Mouse (Mus musculus) heart, postnatal 25 days (tissue): ENCODE data around the gene Evl. TPM values are rescaled to one million over a fixed set of nuclear protein-coding genes. Genes with fewer than 3 reads are reported as not detected.
"Not testable (repeated sequence)": the region's sequence is repeated elsewhere in the genome, so short reads cannot be mapped to it uniquely, and the experiment has no call there.

Experiments used
- DNase-seq: peaks from one replicate; pipeline ENCODE4 v3.0.0; 2022; ENCODE audit warnings: low spot score
- intact Hi-C: fragments of 180-260 bp; cut with DNase I; formaldehyde crosslinking; loops from one replicate; pipeline ENCODE4 v1.15.1; 2025
- total RNA-seq, 2 experiments: library from RNA; stranded (reverse); gene quantifications; 2 replicates each; pipeline ENCODE4 v1.2.3; 2021

Gene Evl
- total RNA-seq = 10 to 100 TPM; 50.8 to 51.7 TPM

DNA sequence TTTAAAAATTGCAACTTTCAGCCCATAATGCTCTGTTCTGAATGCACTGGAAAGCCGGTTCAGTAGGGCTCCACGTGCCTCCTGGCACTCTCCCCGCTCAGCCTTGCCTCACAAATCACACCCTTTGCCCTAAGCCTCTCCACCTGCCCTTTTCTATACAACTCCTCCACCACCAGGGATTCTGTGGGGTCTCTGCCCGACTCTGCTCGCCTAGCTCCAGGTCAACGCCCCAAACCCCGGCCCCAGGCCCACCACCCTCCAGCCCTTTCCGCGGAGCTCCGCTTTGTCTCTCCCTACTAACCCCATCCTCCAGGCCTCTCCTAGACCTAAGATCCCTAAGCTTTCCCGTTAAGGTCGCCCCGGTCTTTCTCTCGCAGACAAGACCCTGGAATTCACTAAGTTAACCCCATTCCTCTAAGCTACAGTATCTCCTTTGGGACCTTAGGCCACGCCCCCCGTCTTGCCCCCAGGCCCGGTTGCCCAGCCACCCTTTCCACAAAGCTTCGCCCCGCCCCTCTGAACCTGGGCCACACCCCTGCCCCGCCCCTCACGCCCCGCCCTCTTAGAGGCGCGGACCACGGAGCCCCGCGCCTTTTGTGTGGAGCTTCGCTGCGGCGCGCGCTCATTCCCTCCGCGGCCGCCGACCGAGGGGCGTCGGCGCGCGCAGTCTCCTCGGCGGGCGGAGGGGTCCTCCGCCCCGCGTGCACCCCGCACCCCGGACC lies at the start of gene Evl:
Gene Evl, plus strand, starts transcription at position 601 of the 722 bp plus-strand sequence.
- peak; percentile 59 for DNase-seq
- intact Hi-C loops = loop anchor here (10.0 kb wide), 1 partner anchor 341 kb away; the partner anchor contains the start of genes Wars and Wdr25

DNA sequence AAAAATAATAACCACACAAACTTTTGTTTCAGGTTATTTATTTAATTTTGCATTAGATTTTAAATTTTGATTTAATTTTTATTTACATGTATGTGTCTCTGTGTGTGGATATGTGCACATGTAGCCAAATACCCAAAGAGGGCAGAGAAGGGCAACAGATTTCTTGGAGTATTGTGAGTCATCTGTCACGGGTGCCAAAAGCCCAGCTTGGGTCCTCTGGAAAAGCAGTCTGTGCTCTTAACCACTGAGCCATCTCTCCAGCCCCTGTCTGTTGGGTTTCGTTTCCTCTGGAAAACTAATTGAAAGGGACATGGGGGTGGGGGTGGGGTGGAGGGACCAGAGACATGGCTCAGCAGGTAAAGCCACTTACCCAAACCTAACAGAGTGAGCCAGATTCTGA lies 48.7 kb upstream of the Evl start:
- intact Hi-C loops = no loop called here
- DNase-seq = no peak

DNA sequence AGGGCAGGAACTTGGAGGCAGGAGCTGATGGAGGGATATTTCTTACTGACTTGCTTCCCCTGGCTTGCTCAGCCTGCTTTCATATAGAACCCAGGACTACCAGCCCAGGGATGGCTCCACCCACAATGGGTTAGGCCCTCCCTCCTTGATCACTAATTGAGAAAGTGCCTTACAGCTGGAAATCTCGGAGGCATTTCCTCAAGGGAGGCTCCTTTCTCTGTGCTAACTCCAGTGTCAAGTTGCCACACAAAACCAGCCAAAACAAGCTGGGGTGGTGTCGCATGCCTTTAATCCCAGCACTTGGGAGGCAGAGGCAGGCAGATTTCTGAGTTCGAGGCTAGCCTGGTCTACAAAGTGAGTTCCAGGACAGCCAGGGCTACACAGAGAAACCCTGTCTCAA lies 47.5 kb upstream of the Evl start:
- DNase-seq, intact Hi-C loops: not testable (repeated sequence)

DNA sequence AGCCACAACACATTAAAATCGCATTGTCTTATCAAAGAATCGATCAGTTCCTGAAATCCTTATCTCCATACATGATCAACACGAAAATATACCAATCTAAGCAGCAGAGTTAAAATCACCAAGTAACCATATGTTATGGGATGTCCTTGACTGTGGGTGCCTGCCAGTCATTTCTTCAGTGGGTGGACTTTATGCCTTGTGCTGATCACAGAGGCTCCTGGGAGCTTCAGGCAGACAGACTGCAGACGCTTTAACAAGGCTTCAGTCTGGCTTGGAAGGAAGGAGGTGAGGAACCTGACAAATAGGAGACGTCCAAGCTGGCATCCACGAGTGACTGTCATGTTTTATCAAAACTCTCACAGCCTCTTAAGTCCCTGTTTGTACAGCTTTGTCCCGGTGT lies 43.9 kb upstream of the Evl start:
- DNase-seq = no peak
- intact Hi-C loops = no loop called here

DNA sequence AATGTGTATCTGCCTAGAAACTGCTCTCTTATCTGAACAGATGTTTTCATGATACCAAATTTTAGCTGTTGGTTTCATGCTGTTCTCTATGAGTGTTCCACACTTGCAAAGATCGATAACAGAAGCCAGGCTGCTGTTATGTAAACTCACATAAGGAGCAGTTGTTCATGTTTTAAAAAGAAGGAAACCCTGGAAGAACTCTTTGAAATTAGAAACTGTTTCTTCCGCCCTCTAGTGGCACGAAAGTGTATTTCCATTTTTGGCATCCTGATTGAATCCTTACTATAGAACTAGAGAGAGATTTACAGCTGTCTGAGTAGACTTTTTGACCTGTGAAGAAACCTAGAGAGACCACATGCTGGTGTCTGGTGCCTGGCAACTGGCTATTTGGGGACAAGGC lies 43.5 kb upstream of the Evl start:
- intact Hi-C loops = no loop called here
- no peak for DNase-seq

DNA sequence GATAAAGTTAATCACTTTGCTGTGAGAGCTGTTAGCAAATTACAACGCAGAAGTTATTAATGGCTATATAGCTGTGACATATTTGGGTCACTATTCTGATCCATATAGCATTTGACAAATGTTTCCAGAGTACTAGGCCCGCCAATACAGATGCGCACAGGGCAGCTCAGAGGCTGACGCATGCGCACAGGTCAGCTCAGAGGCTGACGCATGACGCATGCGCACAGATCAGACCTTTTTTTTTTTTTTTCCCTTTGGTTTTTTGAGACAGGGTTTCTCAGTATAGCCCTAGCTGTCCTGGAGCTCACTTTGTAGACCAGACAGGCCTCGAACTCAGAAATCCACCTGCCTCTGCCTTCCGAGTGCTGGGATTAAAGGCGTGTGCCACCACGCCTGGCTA lies 39.1 kb upstream of the Evl start:
- intact Hi-C loops = no loop called here
- DNase-seq = no peak

DNA sequence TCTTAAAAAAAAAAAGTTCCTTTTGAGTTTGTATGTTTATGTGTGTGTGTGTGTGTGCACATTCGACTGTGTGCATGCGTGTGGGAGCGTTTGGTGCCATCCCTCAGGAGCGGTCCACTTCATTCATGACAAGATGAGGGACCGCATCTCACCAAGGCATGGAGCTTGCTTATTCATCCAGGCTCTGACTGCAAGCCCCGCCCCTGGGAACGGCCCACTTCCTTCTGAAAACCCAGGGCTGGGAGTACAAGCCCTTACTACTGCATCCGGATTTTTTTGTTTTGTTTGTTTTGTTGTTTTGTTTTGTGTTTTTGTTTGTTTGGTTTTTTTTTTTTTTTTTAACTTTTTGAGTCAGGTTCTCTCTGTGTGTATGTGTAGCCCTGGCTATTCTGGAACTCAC lies 35.1 kb upstream of the Evl start:
- intact Hi-C loops = no loop called here
- DNase-seq = no peak

DNA sequence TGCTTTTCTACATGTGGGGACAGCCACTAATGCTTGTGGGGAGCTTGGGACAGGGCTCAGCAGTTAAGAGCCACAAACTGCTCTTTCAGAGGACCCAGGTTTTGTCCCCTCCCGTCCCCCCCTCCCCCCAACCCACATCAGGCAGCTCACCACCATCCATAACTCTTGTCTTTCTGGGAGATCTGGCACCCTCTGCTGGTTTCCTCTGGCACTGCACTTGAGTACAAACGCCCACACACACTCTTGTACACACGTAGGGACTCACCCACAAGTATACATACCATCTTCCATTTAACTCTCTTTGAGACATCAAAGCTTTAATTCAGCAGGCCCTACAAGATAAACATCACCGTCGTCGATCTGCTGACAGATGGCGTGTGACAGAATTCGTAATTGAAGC lies 25.3 kb upstream of the Evl start:
- no peak for DNase-seq
- intact Hi-C loops = no loop called here

DNA sequence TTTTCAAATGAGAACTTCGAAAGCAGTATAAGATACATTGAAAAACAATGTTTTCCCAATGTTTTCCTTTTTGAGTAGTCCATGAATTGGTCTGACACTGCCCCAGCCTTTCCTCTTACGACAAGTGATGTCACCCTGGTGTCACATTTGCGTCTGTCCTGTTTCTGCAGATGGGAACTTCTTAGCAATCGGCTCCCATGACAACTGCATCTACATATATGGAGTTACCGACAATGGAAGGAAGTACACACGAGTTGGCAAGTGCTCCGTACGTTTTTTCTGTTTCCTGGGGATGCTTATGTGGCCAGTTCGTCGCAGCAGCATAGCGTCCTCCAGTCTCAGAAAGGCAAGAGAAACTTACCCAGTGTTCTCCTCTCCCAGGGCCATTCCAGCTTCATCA lies 20.0 kb upstream of the Evl start:
- DNase-seq = no peak
- intact Hi-C loops = loop anchor here (10.0 kb wide), 1 partner anchor 330 kb away; no protein-coding TSS in a partner anchor

DNA sequence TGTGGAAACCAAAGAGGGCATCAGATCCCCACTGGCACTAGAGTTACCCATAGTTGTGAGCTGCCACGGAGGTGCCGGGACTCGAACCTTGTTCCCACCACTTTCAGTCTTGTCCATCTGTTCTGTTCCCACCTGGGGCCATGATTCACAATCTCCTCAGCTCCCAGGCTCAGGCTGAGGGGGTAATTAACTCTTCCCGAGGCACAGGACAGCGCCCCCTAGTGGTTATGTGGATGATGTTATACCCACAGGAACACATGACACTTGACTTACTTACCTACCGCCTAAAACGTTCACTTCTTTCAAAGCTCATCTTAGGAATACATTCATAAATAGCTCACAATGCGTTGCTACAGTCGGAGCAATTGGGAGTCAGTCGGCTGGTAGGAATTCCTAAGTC lies 18.1 kb upstream of the Evl start:
- intact Hi-C loops = loop anchor here (10.0 kb wide), 1 partner anchor 332 kb away; no protein-coding TSS in a partner anchor
- DNase-seq = no peak

DNA sequence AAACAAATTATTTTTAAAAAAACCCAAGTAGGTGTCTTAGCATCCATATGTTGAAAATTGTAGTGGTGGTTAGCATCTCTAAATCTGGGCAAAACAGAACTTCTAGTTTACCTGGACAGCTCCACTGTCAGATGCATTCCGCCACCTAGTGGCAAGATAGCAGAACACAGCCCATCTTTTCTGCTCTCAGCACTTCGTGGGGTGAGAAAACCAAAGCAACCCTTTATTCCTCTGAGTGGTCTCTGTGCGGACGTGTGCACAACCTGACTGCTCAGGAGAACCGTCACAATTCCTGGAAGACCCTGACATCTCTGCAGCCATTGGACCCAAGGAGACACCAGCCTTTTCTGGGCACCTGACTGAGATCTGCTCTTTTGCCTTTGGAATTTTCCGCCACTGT lies 13.4 kb upstream of the Evl start:
- intact Hi-C loops = loop anchor here (5.0 kb wide), 1 partner anchor 221 kb away; no protein-coding TSS in a partner anchor
- no peak for DNase-seq

DNA sequence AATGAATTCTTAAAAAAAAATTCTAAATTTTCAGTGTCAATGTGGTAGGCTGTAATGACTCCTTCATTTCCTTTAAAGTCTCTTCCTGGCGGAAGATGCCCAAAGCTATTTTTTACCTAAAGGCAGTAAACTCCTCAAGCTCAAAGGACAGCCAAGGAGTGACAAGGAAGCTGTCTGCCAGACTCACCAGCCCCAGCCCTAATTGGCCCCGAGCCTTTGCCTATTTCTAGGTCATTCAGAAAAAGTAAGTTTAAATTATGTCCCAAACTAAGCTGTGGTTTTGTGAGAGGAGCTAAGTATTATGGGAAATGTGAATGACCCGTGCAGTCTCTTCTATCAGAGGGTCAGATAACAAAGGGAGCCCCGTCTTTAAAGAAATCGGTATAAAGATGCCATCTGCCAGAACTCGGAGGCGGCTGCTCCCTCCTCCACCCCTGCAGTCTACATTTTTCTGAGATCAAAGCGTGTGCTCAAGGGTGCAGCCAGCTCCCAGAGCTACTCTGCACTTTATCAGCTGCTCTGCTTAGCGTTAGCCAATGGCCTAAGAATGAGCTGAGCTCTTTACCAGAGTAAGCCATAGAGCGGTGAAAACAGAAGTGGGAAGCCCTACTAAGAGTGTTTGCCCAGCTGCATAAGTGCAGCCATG lies 7.9 kb upstream of the Evl start:
- DNase-seq = no peak
- intact Hi-C loops = no loop called here

DNA sequence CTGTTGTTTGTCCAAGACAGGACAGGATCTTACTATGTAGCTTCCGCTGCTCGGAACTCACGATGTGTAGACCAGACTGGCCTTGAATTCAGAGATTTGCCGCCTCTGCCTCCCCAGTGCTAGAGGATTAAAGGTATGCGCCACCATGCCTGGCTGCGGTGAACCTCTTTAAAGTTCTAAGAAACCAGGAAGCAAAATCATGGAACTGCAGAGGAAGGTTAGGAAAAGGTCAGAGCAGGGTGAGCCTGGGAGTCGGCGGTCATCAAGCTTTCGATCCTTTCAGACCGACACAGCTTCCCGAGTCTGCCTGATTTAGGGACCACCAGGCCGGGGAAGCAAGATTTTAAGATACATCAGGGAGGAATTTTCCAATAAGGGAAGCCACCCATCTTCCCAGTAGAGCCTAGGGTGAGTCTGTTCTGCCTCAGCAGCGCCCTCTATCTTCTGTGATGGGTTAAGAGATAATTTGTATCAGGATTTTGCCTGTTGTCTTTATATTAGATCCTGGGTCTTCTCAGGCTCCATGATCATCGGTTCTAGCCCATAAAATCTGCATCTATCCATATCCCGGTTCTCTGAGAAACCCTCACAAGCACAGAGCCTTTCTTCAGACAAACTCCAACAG lies 7.2 kb upstream of the Evl start:
- intact Hi-C loops = no loop called here
- DNase-seq = no peak

DNA sequence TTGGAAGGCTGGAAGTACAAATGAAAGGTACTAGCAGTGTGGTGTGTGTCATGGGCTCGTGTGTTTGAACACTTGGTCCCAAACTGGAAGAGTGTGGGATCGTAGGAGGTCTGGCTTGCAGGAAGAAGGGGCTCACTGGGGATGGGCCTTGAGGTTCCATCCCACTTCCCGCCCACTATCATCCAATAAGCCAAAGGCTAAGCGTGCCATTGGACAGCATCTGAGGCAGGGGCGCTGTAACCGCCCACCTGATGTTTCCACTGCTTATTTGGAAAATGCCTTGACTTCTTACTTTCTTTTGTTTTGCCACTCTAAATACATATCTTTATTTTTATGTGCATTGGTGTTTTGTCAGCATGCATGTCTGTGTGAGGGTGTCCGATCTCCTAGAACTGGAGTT lies 2.8 kb upstream of the Evl start:
- no peak for DNase-seq
- intact Hi-C loops = loop anchor here (10.0 kb wide), 1 partner anchor 343 kb away; the partner anchor contains the start of genes Wars and Wdr25

DNA sequence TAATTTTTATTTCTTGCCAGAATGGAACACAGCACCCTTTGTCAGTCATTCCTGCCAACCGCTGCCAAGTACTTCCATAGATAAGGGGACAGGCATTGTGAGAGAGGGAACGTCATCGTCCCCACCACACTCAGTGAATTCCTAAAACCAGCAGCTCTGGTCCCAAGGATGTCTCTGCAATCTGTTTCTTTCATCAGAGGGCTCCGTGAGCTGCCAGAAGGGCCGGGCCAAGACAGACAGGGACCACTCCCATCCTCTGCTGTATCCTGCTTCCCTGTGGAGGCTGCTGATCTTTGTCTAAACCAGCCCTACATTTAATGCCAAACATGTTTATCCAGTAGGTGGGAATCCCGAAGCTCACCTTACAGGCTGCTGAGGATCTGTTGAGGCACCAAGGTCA lies 1.4 kb upstream of the Evl start:
- peak; percentile 31 for DNase-seq

DNA sequence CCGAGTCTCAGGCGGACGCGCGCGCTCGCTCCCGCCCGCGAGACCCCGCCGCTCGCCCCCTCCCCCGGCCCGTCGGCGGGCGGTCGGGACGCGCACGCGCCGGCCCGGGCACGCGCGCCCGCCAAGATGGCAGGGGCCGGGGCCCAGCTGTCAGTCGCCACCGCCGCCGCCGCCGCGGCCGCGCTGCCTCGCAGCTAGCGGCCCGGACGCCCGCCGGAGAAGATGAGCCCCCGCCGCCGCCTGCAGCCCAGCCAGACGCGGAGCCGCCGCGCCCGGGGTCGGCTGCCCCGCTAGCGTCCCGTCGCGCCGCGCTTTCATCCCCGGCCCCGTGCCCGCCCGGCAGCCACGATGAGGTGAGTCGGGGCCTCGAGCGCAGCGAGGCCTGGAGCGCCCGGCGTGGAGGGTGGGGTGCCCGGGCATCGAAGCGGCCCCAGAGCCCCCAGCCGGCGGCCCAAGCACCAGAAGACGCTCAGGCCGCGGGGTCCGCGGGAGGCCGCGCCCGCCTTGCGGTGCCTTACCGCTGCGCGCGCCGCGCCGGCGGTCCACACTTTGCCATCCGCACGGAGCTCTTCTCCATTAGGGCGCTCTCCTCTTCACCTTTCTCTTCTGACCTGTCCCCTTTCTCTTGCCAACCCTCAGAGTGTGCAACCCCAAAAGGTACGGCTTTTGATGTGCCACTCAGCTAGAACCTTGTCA lies 489 bp downstream of the Evl start:
- peak; percentile 15 for DNase-seq
- intact Hi-C loops = loop anchor here (5.0 to 10.0 kb wide), 2 partner anchors 102 to 340 kb away; partner anchors contain the start of genes Wars and Wdr25

More for the DNA sequence above, 1.4 kb upstream of the Evl start:
- intact Hi-C loops = loop anchor here (10.0 kb wide), 1 partner anchor 342 kb away; the partner anchor contains the start of genes Wars and Wdr25

DNA sequence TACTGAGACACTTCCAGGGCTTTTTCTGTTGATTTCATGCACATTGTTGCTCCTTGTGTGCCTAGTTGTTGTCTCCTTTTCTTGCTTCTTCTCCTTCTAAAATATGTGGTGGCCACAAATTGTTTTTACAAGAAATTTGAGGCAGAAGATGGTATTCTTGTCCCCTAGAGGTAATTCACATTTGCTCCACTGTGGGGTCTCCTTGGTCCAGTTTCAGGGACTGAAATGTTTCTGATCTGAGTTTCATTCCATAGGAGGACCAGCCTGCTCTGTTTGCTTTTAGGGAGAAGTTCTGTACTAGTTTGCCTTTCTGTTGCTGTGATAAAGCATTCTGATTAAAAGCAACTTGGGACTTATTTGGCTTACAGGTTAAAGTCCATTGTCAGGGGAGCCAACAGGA lies 3.7 kb downstream of the Evl start:
- no peak for DNase-seq
- intact Hi-C loops = loop anchor here (5.0 to 10.0 kb wide), 2 partner anchors 99 to 337 kb away; partner anchors contain the start of genes Wars and Wdr25

DNA sequence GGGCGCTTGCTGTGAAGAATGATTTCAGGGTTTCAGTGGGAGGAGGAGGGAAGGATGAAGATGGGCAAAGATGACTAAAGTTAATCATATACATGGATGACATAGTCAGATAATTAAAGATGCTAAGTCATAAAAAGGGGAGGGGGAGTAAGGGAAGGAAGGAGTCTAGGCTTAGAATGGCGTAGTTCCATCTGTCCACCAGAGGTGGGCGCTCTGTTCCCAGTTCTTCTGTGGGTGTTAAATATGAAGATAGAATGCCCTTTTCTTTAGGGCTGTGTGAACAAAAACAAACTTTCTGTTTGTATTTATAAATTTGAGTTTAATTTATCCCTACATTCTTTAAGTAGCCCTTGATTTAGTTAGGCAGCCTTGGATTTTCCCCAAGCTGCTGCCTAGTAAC lies 8.7 kb downstream of the Evl start:
- intact Hi-C loops = loop anchor here (5.0 kb wide), 1 partner anchor 194 kb away; no protein-coding TSS in a partner anchor
- DNase-seq = no peak

DNA sequence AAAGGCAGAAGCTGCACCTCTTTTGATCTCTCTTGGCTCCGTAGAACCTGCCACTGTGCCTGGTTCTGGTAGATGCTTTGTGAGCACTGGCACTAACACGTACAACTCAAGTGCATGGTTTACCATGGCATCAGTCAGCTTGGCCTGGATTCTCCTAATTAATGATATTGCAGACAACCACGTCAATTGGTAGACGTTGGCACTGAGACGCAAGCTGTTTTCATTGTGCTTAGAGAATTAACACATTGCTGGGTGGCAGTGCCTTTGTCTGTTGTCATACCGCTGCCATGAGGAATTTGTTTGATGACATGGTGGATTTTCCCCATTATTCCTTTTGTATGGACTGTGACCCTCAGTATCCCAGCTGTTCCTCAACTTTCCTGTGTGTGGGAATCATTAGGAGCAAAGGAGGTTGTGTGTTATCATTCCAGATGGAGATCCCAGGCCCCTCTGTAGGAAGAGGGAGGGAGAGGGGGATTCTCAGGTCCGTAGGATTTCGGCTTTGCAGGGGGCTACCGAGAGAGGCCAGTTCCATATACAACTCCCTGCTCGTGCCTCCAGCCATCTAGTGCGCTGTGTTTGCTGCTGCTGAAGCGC lies 10.5 kb downstream of the Evl start:
- DNase-seq = no peak
- intact Hi-C loops = loop anchor here (5.0 kb wide), 1 partner anchor 192 kb away; no protein-coding TSS in a partner anchor
